Mouse (Mus musculus) adipocyte (in vitro differentiated cells): Measurements from ENCODE around the gene Rnf40.
"Not testable (repeated sequence)": the region's sequence is repeated elsewhere in the genome, so short reads cannot be mapped to it uniquely, and the experiment has no call there.

Experiments used
- DNase-seq: peaks from one replicate; pipeline ENCODE4 v3.0.0-alpha.2; 2016; ENCODE audit warnings: low spot score

The Rnf40 gene

DNA sequence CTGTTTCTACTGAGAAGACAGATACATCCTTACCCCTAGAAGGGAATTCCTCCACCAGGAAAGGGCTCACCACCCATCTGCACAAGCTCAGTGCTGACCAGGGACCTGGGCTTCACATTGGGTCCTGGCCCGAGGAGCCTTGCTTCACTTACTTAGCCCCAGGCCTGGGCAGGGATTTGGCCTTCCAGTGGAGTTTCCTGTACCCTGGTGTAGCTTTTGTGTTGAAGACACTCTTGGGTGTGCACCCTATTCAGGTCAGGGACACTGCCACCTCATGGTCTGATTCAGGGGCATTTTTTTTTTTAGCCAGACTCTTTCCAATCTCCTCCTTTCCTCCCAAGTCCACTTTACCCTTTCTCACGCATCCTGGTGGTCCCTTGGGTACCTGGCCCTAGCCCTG is 14.3 kb downstream of the Rnf40 start:
- DNase-seq = no peak

GRCm38 (mm10) chr7:127604256-127604655 is 15.7 kb downstream of the Rnf40 start:
- no peak for DNase-seq

DNA sequence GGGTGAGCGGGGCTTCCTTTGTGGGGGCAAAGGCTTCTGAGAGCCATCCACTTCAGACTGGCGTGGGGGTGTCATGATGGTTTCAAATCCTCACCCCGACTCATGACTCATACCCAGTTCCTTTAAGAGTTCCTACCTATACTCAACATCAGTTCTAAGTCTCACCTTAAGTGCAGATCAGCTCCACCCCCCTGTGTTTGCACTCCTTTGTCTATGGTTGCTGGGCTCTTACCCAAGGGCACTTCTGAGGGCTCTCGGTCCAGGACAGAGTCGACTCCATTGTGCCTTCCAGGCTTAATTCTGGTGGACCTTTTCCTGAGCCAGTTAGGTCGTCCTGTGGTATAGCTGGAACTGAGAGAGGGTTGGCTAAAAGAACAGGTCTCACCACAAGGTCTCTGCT is 18.6 kb downstream of the Rnf40 start:
- no peak for DNase-seq

GRCm38 (mm10) chr7:127611011-127611410 is 22.4 kb downstream of the Rnf40 start:
- no peak for DNase-seq

DNA sequence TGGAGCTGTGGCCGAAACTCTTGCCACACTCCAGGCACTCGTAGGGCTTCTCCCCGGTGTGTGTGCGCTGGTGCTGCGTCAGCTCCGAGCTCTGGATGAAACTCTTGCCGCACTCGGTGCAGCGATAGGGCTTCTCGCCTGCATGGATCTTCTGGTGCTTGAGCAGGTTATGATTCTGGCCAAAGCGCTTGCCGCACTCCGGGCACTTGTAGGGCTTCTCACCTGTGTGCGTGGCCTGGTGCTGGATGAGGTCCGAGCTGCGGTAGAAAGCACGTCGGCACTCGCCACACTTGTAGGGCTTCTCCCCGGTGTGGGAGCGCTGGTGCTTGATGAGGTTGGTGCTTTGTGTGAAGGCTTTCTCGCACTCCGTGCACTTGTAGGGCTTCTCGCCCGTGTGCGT is 23.0 kb downstream of the Rnf40 start:
- DNase-seq = no peak

- DNase-seq = no peak
Measured at GRCm38 (mm10) chr7:127613501-127613900, 24.9 kb downstream of the Rnf40 start.

GRCm38 (mm10) chr7:127614091-127614490 is 25.5 kb downstream of the Rnf40 start:
- no peak for DNase-seq

DNA sequence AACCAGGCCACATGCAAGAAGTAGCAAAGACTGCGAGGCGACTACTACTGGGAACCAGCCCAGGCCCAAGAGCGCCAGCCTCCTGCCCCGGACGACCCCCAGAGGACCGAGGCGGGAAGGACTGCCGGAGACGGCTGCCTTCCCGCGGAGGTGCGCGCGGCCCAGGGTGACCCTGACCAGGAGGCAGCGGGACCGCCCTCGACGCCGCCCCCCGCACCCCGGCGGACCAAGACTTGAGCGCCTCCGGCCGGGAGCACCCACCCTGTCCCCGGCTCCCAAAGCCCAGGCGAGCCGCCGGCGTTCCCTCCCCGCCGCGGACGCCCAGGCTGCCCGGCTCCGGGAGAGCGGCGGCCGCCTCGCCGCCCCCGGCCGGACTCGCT is 25.9 kb downstream of the Rnf40 start:
- DNase-seq = peak; percentile 26

- peak; percentile 61 for DNase-seq
Measured at GRCm38 (mm10) chr7:127614891-127615843, 26.6 kb downstream of the Rnf40 start, which contains the start of gene Zfp629. TSS of gene Zfp629 (minus strand) at chr7:127615797.

- DNase-seq = no peak
Measured at GRCm38 (mm10) chr7:127616336-127616735, 27.8 kb downstream of the Rnf40 start.

DNA sequence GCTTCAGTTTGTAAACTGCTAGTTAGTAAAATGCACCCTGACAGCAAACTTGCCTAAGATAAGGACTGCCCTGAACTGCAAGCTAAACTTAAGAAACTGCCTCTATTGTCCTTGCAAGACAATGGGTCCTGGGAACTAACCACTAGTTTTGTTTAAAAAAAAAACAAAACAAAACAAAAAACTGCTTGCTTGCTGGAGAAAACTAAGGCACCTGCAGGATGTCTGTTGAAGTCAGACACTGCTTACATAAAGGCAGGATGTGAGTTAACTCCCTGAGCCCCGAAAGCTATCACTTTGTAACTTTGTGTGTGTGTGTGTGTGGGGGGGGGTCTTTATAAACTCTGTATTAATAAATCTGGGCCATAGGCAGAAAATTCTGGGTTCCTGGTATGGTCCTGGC is 28.3 kb downstream of the Rnf40 start:
- no peak for DNase-seq

DNA sequence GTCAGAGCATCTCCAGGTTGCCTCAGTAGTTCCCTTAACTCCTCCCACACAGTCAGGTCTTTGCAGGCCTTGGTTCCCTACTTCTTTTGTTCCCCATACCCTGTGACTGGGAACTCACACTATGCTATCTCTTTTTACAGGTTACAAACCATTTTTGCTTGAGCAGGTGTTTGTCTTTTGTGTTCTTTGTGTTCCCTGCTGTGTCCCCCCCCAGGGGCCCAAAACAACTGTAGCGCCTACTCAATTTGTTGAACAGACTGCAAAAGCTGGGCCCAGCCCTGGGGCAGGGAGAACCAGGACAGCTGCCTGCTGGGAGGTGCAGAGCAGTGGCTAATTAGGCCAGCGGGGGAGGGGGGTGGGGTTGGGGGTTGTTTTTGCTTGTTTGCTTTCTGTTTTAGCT is 29.4 kb downstream of the Rnf40 start:
- no peak for DNase-seq

DNA sequence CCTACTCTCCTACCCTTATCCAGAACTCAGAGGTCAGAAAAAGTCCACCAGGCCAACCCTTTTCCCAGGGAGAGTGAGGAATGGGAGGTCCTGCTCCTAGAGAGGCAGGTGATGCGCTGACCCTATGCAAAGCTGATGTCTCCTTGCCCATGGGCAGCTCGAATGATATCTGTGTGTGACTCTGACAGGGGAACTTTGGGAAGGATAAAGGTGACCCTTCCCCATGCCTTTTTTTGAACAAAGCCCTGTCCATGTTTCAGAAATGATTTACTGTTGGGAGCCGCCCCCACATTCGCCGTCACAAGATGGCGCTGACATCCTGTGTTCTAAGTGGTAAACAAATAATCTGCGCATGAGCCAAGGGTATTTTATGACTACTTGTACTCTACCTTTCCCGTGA is 29.8 kb downstream of the Rnf40 start:
- DNase-seq = not testable (repeated sequence)

DNA sequence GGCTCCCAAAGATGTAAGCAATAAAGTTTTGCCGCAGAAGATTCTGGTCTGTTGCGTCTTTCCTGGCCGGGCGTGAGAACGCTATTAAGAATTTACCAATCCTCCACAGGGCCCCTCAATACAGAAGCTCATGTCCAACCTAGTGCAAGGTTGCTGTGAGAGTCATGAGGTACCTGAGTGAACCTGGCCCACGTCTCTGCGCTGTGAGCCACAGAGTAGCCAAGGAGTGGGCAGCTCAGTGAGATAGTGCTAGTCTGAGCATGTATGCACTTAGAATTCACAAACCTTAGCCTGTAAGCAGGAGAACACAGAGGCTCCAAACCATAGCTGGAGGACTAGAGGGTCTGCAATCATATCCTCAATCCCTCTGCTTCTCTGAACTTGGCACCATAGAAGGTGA is 37.5 kb downstream of the Rnf40 start:
- DNase-seq = no peak

GRCm38 (mm10) chr7:127626471-127626870 is 37.9 kb downstream of the Rnf40 start:
- DNase-seq = no peak

DNA sequence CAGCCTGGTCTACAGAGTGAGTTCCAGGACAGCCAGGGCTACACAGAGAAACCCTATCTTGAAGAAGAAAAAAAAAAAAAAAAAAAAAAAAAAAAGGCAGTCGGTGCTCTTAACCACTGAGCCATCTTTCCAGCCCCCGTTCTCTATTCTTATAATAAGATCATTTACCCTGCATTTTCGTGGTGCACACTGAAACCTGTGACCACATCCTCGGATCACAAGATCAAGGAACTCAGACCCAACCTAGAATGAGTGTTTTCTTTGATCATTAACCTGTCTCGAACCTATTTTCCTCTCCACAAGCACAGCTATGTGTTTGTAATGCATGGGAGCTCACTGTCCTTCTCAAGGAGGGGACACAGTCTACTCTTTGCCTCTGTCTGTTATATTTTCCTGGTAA is 40.1 kb downstream of the Rnf40 start:
- no peak for DNase-seq

DNA sequence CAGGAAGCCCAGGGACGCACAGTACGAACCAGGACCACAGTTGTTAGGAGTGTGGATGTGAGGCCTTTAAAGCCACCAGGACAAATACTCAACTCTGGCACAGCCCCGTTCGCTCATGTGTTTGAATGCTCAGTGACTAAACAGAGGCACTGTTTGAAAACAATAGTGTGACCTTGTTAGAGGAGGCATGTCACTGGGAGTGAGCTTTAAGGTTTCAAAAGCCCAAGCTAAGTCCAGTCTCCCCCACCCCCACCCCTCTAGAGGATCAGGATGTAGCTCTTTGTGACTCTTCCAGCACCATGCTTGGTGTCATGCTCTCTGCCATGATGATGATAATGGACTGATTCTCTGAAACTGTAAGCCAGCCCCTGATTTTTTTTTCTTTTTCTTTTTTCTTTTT is 42.8 kb downstream of the Rnf40 start:
- no peak for DNase-seq

DNA sequence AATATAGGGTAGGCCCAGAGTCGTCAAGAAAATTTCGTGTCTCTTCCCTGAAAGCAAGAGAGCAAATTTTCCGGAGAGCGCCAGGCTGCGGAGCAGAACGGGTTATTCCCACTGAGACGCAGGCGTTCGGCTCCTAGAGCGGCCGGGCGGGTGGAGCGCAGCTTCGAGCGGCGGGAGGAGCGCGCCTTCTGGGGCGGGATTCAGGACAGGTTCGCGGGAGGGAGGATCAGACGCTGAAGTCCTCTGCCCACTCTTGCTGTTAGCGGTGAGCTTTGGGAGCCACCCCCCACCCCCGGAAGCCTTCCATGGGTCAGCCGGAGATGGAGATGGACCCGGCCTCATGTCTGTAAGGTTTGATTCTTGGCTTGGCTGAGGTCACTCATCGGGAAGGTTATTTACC is 48.4 kb downstream of the Rnf40 start:
- DNase-seq = no peak

- DNase-seq = no peak
Measured at GRCm38 (mm10) chr7:127641260-127641659, 52.7 kb downstream of the Rnf40 start.

DNA sequence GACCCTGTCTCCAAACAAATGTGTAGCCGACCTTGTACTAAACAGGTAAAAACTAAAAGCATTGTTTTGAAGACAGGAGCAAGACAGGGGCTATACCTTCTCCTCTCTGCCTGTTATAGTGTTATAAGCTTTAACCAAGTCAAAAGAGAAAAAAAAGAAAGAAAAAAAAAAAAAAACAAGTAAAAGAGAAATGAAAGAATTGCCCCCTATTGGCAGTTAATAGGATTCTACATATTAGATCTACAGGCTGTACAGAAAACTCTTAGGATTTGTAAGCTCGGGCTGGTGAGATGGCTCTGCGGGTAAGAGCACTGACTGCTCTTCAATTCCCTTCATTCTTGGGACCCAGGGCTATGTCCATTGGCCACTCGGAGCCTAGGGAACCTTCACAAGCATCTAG is 53.7 kb downstream of the Rnf40 start:
- DNase-seq = no peak

DNA sequence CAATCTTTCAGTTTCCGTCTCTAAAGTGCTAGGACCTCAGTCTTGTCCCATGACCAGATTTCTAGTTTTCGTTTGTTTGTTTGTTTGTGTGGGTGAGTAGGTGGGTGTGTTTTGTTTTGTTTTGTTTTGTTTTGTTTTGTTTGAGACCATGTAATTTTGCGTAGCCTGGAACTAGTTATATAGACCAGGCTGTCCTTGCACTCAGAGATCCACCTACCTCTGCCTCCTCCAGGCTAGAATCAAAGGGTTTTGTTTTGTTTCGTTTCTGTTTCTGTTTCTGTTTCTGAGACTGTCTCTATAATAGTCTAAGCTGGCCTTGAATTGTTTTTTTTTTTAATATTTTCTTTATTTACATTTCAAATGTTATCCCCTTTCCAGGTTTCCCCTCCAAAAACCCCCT is 57.8 kb downstream of the Rnf40 start:
- DNase-seq = no peak

- DNase-seq = not testable (repeated sequence)
Measured at GRCm38 (mm10) chr7:127647576-127647975, 59.0 kb downstream of the Rnf40 start.

GRCm38 (mm10) chr7:127648516-127649201 is 60.1 kb downstream of the Rnf40 start:
- DNase-seq = no peak
